Mouse (Mus musculus) myocyte (in vitro differentiated cells): Measurements from ENCODE around the gene Hes7.

Source experiments
- CEBPB ChIP-seq: IDR thresholded peaks from 2 replicates; pipeline ENCODE4 v1.6.1; 2011; ENCODE audit warnings: mild to moderate bottlenecking, moderate library complexity; ENCODE audit not compliant: poor library complexity, insufficient read depth, severe bottlenecking
- E2F4 ChIP-seq: IDR thresholded peaks from one replicate; pipeline ENCODE4 v1.6.1; 2011; ENCODE audit warnings: mild to moderate bottlenecking, control low read depth, moderate library complexity; ENCODE audit not compliant: insufficient read depth
- MYOD1 ChIP-seq, 3 experiments: IDR thresholded peaks; one replicate each; pipeline ENCODE4 v1.6.1; 2011; ENCODE audit warnings: control low read depth in 2 of 3, low read depth in 2 of 3, mild to moderate bottlenecking in 2 of 3, moderate library complexity in 1 of 3; ENCODE audit not compliant: insufficient read length in 2 of 3, control insufficient read depth in 1 of 3
- POLR2A ChIP-seq: IDR thresholded peaks from one replicate; pipeline ENCODE4 v1.6.1; 2011; ENCODE audit warnings: low read depth, mild to moderate bottlenecking, control low read depth, moderate library complexity; ENCODE audit not compliant: insufficient read length
- POLR2AphosphoS2 ChIP-seq: IDR thresholded peaks from one replicate; pipeline ENCODE4 v1.6.1; 2011; ENCODE audit warnings: low read depth, control low read depth; ENCODE audit not compliant: insufficient read length
- REST ChIP-seq: IDR thresholded peaks from one replicate; pipeline ENCODE4 v1.6.1; 2011; ENCODE audit warnings: mild to moderate bottlenecking, control low read depth, moderate library complexity; ENCODE audit not compliant: insufficient read depth, insufficient read length

DNA sequence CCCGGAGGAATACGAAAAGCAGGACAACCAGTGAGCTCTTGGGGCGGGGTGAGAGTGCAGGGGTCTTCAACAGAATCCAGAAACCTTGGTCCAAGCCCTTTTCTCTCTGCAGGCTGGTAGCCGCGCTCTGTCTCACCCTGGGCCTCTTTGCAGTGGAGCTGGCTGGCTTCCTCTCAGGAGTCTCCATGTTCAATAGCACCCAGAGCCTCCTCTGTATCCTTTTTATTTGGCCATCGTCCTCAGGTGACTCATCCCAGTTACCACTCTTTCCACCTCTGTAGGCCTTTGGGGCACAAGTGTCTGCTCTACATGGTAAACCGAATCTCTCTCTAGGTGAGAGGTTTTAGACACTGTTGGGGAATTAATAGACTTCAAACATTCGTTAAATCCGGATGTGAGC lies 48.9 kb upstream of the Hes7 start:
- TF ChIP-seq POLR2A, result no peak
- no peak for TF ChIP-seq REST
- no peak for TF ChIP-seq POLR2AphosphoS2
- TF ChIP-seq E2F4, result no peak
- no peak for TF ChIP-seq CEBPB
- TF ChIP-seq MYOD1 (IDR thresholded peaks at IDR 0.05; ENCODE audit: control insufficient read depth in 1 of 3, insufficient read length in 2 of 3, low read depth in 2 of 3), result no peak
